Mouse (Mus musculus) lung, embryonic 15.5 days (tissue): ENCODE measurements around the gene Gtpbp8. TPM values are rescaled to one million over a fixed set of nuclear protein-coding genes. Genes with fewer than 3 reads are reported as not detected.

Experiments
- ATAC-seq: fragments of 200-750 bp; cut with Nextera tagmentation; 2 replicates; pipeline ENCODE4 v1.8.0; 2017; ENCODE audit warnings: moderate number of reproducible peaks, borderline replicate concordance; ENCODE audit not compliant: low FRiP score, low TSS enrichment; ENCODE audit errors: extremely low read depth
- H3K27ac ChIP-seq: fragments of 300-500 bp; sonication (generic); 2 replicates; pipeline ENCODE4 v1.5.1; 2015; ENCODE audit warnings: moderate library complexity, mild to moderate bottlenecking, inconsistent platforms
- H3K27me3 ChIP-seq: fragments of 300-500 bp; sonication (generic); 2 replicates; pipeline ENCODE4 v1.6.1; 2015; ENCODE audit warnings: inconsistent platforms
- H3K36me3 ChIP-seq: fragments of 300-500 bp; sonication (generic); 2 replicates; pipeline ENCODE4 v1.6.1; 2015; ENCODE audit warnings: inconsistent platforms
- H3K4me1 ChIP-seq: fragments of 300-500 bp; sonication (generic); 2 replicates; pipeline ENCODE4 v1.6.1; 2015; ENCODE audit warnings: inconsistent platforms
- H3K4me2 ChIP-seq: fragments of 300-500 bp; sonication (generic); 2 replicates; pipeline ENCODE4 v1.6.1; 2015; ENCODE audit warnings: inconsistent platforms, mild to moderate bottlenecking, moderate library complexity
- H3K4me3 ChIP-seq: fragments of 300-500 bp; sonication (generic); 2 replicates; pipeline ENCODE4 v1.5.1; 2015; ENCODE audit warnings: mild to moderate bottlenecking, inconsistent platforms
- H3K9ac ChIP-seq: fragments of 300-500 bp; sonication (generic); 2 replicates; pipeline ENCODE4 v1.6.1; 2015; ENCODE audit warnings: inconsistent platforms
- H3K9me3 ChIP-seq: fragments of 300-500 bp; sonication (generic); 2 replicates; pipeline ENCODE4 v1.6.1; 2016; ENCODE audit warnings: inconsistent platforms
- WGBS: fragments of 180-500 bp; shearing (Covaris S2); methylation state at CpG from one replicate; pipeline ENCODE4 v1.1.7; 2015; 5-methylcytosine and 5-hydroxymethylcytosine counted together
- polyA plus RNA-seq: library from polyadenylated mRNA; unstranded; fragments of >200 nt; fragmentation: Nextera tagmentation; extraction: Ambion mirVana; gene quantifications from 2 replicates; pipeline ENCODE4 v1.2.1, GENCODE M21; 2015

The Gtpbp8 gene
- polyA plus RNA-seq, 1 experiment from 2014 or later = 31.3 TPM

DNA sequence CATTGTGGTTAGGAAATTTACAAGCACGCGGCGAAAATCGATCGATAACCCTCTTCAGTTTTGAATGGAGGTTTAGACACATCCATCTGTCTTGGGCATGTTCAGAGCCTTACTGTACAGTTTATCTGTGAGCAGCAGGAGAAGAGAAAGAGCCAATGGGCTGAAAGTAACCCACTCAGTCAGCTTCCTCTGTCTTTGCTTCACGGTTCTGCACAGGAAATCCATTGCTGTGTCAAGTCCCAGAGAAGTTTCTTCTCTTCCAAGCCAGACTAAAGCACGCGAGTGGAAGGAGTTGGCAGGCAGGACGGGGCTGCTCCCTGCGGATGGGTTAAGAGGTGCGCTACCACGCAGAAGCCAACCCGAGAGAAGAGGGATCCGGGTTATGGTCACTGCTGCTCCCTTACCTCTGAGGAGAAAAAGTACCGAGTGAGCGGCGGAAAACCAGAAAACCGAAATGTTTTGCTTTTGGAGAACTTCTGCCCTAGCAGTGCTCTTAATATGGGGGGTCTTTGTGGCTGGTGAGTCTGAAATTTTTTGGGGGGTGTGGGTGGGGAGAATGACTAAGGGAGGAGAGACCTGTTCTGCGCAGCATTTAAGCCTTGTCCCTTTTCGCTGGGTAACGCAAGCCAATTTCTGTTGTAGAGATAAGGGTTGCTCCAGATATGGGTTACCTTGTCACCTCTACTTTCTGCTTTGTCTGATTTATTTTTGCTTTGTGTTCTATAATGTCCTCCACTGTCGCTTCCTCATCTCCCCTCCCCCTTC is 19.6 kb upstream of the Gtpbp8 start, which contains the start of gene Cd200r1:
Cd200r1 (plus strand) TSS at position 182 of the 765 bp plus-strand sequence.
- Histone ChIP-seq H3K27me3 (no peaks in the 10 kb centered on the region), H3K4me2 (no peak within 1 kb of the TSS), H3K4me1 (no peaks in the 10 kb centered on the region), H3K9ac (no peak within 1 kb of the TSS), H3K36me3 (no peaks in the 10 kb centered on the region), H3K9me3 (no peaks in the 10 kb centered on the region), H3K4me3 (no peak within 1 kb of the TSS), H3K27ac (no peak within 1 kb of the TSS)
- no peak for ATAC-seq
- WGBS = 69% methylated on average over 22 of the region's 22 CpGs

DNA sequence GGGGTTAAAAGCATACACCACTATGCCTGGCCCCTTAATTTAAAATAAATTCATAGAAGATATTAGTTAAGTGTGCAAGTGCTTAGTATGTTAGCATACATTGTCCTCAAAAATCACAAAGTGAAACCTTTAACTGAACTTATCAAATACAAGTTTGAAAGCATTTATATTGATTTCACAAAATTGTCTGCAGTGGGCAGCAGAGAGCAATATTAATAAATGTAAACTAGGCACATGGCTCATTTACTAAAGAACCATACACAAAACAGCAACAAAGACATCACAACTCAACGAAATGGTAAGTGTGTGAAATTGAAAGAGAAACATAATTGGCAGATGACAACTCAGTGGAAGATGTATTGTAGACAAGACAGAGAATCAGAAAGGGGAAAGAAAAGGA is 15.6 kb upstream of the Gtpbp8 start:
- 46% methylated on average over 1 of the region's 1 CpGs for WGBS
- ATAC-seq = no peak
- Histone ChIP-seq H3K9ac (no peak overlapping the region), H3K4me2 (no peak overlapping the region), H3K27me3 (no peaks in the 10 kb centered on the region), H3K9me3 (no peaks in the 10 kb centered on the region), H3K4me1 (no peaks in the 10 kb centered on the region), H3K36me3 (no peaks in the 10 kb centered on the region), H3K4me3 (no peak overlapping the region), H3K27ac (no peak overlapping the region)

DNA sequence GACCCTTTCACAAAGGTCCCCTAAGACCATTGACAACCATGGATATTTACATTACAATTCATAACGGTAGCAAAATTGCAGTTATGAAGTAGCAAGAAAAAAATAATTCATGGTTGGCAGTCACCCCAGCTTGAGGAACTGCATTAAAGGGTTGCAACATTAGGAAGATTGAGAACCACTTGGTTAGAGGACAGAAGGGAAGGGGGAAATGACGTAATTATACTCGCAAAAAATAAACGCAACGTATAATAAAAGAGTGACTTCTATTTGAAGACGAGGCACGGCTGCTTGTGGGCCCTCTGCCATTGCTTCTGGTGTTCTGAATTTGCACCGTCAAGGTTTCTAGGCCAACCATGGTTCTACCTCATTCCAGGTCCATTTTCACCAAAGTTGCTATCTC is 11.5 kb upstream of the Gtpbp8 start:
- H3K36me3 ChIP-seq = no peaks in the 10 kb centered on the region
- no peaks in the 10 kb centered on the region for H3K27me3 ChIP-seq
- H3K4me2 ChIP-seq = no peak overlapping the region
- ATAC-seq = no peak
- H3K9me3 ChIP-seq = no peaks in the 10 kb centered on the region
- H3K4me1 ChIP-seq = no peaks in the 10 kb centered on the region
- H3K27ac ChIP-seq = no peak overlapping the region
- H3K4me3 ChIP-seq = no peak overlapping the region
- no peak overlapping the region for H3K9ac ChIP-seq
- WGBS = 60% methylated on average over 8 of the region's 8 CpGs

DNA sequence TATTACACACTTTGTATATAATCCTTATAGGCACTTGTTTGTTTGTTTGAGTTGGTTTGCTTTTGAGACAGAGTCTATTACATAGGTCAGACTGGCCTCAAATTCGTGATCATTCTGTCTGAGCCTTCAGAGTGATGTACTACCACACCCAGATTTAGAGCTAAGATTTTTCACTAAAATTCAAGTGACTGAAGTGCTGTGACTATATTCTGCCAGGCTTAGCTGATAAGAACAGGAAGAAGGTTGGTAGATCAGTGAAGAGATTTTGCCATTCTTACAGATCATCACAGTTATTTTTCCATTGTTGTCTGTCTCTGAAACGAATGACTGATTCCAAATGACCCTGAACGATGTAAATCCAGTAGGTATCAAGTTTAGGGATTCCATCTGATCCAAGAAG is 1.8 kb upstream of the Gtpbp8 start:
- no peak overlapping the region for H3K4me2 ChIP-seq
- 57% methylated on average over 3 of the region's 3 CpGs for WGBS
- H3K9me3 ChIP-seq = no peaks in the 10 kb centered on the region
- no peak overlapping the region for H3K4me3 ChIP-seq
- no peak for ATAC-seq
- no peak overlapping the region for H3K9ac ChIP-seq
- H3K4me1 ChIP-seq = peaks cover 18% of the 10 kb centered on the region
- H3K27me3 ChIP-seq = no peaks in the 10 kb centered on the region
- H3K36me3 ChIP-seq = no peaks in the 10 kb centered on the region
- no peak overlapping the region for H3K27ac ChIP-seq

DNA sequence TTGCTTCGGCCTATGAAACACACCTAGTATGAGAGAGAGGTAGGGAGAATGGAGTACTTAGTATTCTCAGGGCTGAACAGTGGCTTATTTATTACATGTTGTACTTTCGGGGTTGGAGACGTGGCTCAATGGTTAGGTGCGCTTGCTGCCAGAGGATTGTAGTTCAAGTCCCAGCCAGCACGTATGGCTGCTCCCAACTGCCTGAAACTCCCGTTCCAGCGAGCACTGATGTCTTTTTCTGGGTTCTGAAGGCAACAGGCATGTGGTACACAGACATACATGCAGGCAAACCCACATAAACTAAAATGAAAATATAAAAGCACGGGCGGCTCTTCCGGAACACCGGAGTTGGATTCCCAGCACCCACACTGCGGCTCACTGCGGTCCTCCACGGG is 695 bp downstream of the Gtpbp8 start:
- H3K36me3 ChIP-seq = peaks cover 14% of the 10 kb centered on the region
- H3K4me2 ChIP-seq = peak overlapping the region; percentile 67
- H3K27me3 ChIP-seq = no peaks in the 10 kb centered on the region
- ATAC-seq = 0 out of 2 replicates have a peak, but pooled peaks have one; percentile 2
- H3K9ac ChIP-seq = peak overlapping the region; percentile 62
- H3K9me3 ChIP-seq = no peaks in the 10 kb centered on the region
- H3K4me3 ChIP-seq = peak overlapping the region; percentile 87
- H3K4me1 ChIP-seq = peaks cover 18% of the 10 kb centered on the region
- 4% methylated on average over 14 of the region's 14 CpGs for WGBS
- peak overlapping the region; percentile 96 for H3K27ac ChIP-seq

DNA sequence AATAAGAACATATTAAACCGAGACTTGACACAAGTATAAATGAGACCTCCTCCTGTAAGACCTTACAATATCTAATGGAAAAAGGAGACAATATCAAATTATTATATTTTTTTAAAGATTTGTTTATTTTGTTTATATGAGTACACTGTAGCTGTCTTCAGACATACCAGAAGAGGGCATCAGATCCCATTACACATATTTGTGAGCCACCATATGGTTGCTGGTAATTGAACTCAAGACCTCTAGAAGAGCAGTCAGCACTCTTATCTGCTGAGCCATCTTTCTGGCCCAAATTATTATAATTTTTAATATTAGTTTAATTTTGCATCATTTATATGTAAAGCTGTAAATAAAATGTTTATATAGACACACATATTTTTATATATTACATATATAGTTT is 3.4 kb downstream of the Gtpbp8 start:
- Histone ChIP-seq H3K4me2 (no peak overlapping the region), H3K9me3 (no peaks in the 10 kb centered on the region), H3K27me3 (no peaks in the 10 kb centered on the region), H3K4me3 (no peak overlapping the region), H3K4me1 (peaks cover 18% of the 10 kb centered on the region), H3K9ac (no peak overlapping the region), H3K36me3 (peaks cover 27% of the 10 kb centered on the region), H3K27ac (no peak overlapping the region)
- 88% methylated on average over 1 of the region's 1 CpGs for WGBS
- ATAC-seq = no peak

DNA sequence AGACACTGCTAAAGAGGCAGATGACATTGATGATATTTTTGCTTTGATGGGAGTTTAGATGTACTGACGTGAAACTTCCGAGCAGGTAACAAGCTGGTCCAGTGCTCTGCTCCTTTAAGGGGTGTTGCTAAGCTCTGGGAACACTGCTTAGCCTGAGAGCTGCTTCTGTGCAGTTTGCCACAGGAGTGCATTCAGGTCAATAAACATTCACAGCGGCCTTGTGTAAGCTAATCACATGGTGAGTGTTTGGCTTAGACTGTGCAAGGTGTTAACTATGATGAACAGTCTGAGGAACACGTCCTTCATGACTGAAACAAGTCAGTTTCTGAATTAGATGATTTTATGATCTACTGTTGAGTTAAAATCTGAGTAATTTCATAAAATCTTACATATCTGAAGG is 10.0 kb downstream of the Gtpbp8 start:
- H3K4me3 ChIP-seq = no peak overlapping the region
- no peak overlapping the region for H3K9ac ChIP-seq
- H3K9me3 ChIP-seq = no peaks in the 10 kb centered on the region
- no peak overlapping the region for H3K4me2 ChIP-seq
- 78% methylated on average over 4 of the region's 4 CpGs for WGBS
- H3K27me3 ChIP-seq = no peaks in the 10 kb centered on the region
- H3K4me1 ChIP-seq = no peaks in the 10 kb centered on the region
- no peak overlapping the region for H3K27ac ChIP-seq
- no peak for ATAC-seq
- H3K36me3 ChIP-seq = peaks cover 77% of the 10 kb centered on the region

DNA sequence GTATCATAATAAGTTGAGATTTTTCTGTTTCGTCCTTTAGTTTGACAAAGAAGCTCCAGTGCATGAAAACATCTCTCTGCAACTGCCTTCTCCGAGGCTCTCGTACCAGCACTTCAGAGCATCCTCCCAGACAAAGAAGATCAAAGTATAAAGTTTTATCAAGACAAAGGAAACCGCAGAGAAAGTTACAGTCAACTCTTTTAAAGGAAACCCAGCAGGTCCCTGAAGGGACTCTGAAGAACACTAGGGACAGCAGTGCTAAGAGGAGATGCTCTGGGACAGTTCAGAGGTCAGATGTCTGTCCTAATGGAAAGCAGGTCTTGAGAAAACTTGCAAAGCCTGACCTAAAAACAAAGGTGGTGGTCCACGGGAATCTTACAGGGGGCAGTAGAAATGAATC is 10.5 kb downstream of the Gtpbp8 start:
- Histone ChIP-seq H3K4me1 (no peaks in the 10 kb centered on the region), H3K4me2 (no peak overlapping the region), H3K27ac (no peak overlapping the region), H3K9ac (no peak overlapping the region), H3K27me3 (no peaks in the 10 kb centered on the region), H3K4me3 (no peak overlapping the region), H3K36me3 (peaks cover 79% of the 10 kb centered on the region), H3K9me3 (no peaks in the 10 kb centered on the region)
- 82% methylated on average over 5 of the region's 5 CpGs for WGBS
- ATAC-seq = no peak

DNA sequence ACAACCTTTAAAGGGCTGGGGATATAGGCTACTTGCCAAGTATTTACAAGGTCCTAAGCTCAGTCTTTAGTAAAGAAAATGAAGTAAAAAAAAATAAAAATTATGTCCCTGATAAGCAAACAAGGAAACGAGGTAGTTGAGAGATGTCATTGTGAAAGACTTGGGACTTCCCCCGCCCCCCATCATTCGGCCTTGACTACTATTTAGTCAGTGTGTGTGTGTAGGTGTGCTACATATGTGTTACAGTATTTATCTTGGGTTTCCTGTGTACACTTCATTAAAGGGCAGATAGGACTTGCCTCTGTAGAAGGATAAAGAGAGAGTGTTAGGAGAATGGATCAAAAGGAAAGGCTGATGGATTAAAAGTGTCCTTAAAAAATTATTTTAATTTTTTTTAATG is 12.1 kb downstream of the Gtpbp8 start:
- Histone ChIP-seq H3K27me3 (no peaks in the 10 kb centered on the region), H3K4me1 (no peaks in the 10 kb centered on the region), H3K4me3 (no peak overlapping the region), H3K9ac (no peak overlapping the region), H3K27ac (no peak overlapping the region), H3K4me2 (no peak overlapping the region), H3K9me3 (no peaks in the 10 kb centered on the region), H3K36me3 (peaks cover 87% of the 10 kb centered on the region)
- 68% methylated on average over 3 of the region's 3 CpGs for WGBS
- ATAC-seq = no peak

DNA sequence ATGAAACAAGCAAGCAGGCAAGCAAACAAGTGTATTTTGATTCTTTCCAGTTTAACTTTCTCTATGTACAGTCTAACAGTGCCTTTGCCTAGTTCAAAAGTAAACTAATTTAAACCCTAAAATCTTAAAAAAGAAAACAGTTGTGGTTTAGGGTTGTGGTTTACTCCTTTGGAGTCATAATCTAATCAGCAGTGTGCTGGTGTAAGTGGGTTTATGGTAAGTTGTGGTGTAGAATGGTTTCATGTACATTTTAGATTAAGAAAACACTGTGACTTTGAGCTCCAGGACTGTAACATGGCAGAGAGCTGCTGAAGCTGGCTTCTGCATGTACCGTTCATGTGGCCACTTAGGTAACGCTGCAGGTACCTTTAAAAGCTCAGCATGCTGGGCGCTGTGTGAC is 18.6 kb downstream of the Gtpbp8 start:
- H3K36me3 ChIP-seq = peaks cover 41% of the 10 kb centered on the region
- no peak overlapping the region for H3K4me2 ChIP-seq
- no peak overlapping the region for H3K27ac ChIP-seq
- H3K4me1 ChIP-seq = peaks cover 18% of the 10 kb centered on the region
- no peaks in the 10 kb centered on the region for H3K9me3 ChIP-seq
- no peak overlapping the region for H3K4me3 ChIP-seq
- no peaks in the 10 kb centered on the region for H3K27me3 ChIP-seq
- 91% methylated on average over 3 of the region's 3 CpGs for whole genome bisulfite sequencing
- ATAC-seq = no peak
- no peak overlapping the region for H3K9ac ChIP-seq

DNA sequence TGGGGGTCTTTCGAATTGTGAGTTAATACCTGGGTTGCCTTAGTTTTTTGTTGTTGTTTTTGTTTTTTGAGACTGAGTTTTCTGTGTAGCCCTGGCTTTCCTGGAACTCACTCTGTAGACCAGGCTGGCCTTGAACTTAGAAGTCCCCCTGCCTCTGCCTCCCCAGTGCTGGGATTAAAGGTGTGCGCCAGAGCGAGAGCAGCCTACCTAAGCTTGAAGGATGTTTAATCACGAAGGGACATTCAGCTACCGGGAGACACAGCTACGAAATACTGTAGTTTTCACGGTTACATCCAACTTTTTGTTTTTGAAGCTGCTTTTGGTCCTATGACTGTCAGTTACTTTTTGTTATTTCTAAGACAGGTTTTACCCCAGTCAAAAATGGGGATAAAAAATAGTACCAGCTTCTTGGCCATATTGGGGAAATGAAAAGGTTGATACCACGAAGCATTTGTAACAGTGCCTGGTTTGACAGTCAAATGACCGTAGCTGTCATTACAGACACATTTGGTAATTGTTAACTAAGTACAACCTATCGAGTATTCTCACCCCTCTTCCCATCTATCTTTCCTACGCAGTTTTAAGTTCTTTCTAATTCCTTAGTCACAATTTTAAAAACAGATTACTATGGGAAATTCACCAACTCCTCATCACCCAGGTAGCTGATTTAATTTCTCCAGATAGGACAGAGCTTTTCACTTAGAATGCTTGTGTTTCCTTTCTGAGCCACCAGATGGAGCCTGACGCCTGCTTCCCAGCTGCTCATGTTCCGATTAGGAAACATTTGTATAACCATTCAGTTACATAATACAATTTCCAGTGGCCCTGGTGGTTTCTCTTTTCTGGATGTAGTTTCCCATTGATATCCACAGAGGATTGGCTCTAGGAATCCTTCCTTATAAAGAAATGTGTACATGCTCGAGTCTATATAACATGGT is 20.6 kb downstream of the Gtpbp8 start:
- no peak for ATAC-seq
- peaks cover 20% of the 10 kb centered on the region for H3K4me1 ChIP-seq
- no peaks in the 10 kb centered on the region for H3K9me3 ChIP-seq
- WGBS = 37% methylated on average over 14 of the region's 14 CpGs
- peak overlapping the region; percentile 70 for H3K4me2 ChIP-seq
- peaks cover 22% of the 10 kb centered on the region for H3K36me3 ChIP-seq
- H3K27ac ChIP-seq = peak overlapping the region; percentile 95
- H3K27me3 ChIP-seq = no peaks in the 10 kb centered on the region
- peak overlapping the region; percentile 90 for H3K4me3 ChIP-seq
- peak overlapping the region; percentile 87 for H3K9ac ChIP-seq

DNA sequence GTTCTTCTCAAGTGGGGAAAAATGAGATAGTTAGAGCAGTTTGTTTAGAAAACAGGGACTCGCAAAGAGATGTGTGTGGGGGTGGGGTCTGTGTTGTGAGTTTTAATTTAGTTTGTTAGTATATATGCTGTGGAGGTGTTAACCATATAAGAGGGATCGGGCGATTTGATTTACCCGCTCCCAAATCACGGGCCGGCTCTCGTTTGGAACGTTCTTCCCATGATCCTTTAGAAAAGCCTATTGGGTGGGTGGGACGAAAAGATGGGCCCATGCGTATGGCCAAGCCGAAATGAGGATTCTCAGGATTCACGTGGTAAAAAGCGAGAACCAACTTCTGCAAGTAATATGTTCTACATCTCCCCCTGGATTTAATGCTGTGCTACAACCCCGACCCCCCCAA is 21.3 kb downstream of the Gtpbp8 start:
- peak overlapping the region; percentile 95 for H3K27ac ChIP-seq
- no peaks in the 10 kb centered on the region for H3K9me3 ChIP-seq
- peak overlapping the region; percentile 90 for H3K4me3 ChIP-seq
- ATAC-seq = peak; percentile 28
- H3K9ac ChIP-seq = peak overlapping the region; percentile 87
- H3K4me2 ChIP-seq = peak overlapping the region; percentile 70
- H3K36me3 ChIP-seq = peaks cover 16% of the 10 kb centered on the region
- peaks cover 26% of the 10 kb centered on the region for H3K4me1 ChIP-seq
- H3K27me3 ChIP-seq = no peaks in the 10 kb centered on the region
- under 1% methylated on average over 14 of the region's 14 CpGs for WGBS
